ENCODE assay signal across 7 mouse cellular contexts in genomic region chr17:57334761-57335150, GRCm38 (mm10). TPM values are rescaled to one million over a fixed set of nuclear protein-coding genes. Genes with fewer than 3 reads are reported as not detected.
DNase-seq lines count a peak whose midpoint lies in the region; ATAC-seq and TF ChIP-seq lines count a peak whose summit lies in the region.

No protein-coding gene starts in this region.

- peak; percentile 84 for TF ChIP-seq CTCF in small intestine, adult 2 months (IDR thresholded peaks at IDR 0.05; ENCODE audit: extremely low read depth, insufficient read length, insufficient replicate concordance, low read depth, low read length)

- H3K4me3 ChIP-seq in limb, embryonic 10.5 days, result no peak overlapping the region
- H3K4me3 ChIP-seq in midbrain, embryonic 13.5 days (replicated peaks), result no peak overlapping the region
- no peak overlapping the region for H3K4me3 ChIP-seq in small intestine, adult 2 months (ENCODE audit: low read depth, low read length)

- no peak overlapping the region for H3K9ac ChIP-seq in midbrain, embryonic 13.5 days (replicated peaks)

- H3K27ac ChIP-seq in limb, embryonic 10.5 days, result no peak overlapping the region
- no peak overlapping the region for H3K27ac ChIP-seq in midbrain, embryonic 13.5 days
- H3K27ac ChIP-seq in small intestine, adult 2 months (ENCODE audit: insufficient read depth, low read depth, low read length), result no peak overlapping the region

- no peak overlapping the region for H3K4me2 ChIP-seq in midbrain, embryonic 13.5 days (replicated peaks)

- 9% methylated on average over 16 of the region's 16 CpGs for WGBS in limb, embryonic 10.5 days
- 7% methylated on average over 16 of the region's 16 CpGs for WGBS in midbrain, embryonic 13.5 days
- WGBS in small intestine, adult 2 months, result 6% methylated on average over 16 of the region's 16 CpGs

- no peaks in the 10 kb centered on the region for H3K4me1 ChIP-seq in limb, embryonic 10.5 days
- H3K4me1 ChIP-seq in midbrain, embryonic 13.5 days (replicated peaks), result no peaks in the 10 kb centered on the region
- H3K4me1 ChIP-seq in small intestine, adult 2 months (ENCODE audit: control insufficient read depth, insufficient read depth, insufficient read length, low read length), result 0 out of 2 replicates have a peak, but pooled peaks cover 2% of the 10 kb centered on the region

- no peaks in the 10 kb centered on the region for H3K27me3 ChIP-seq in limb, embryonic 10.5 days (ENCODE audit: low read depth, poor library complexity, severe bottlenecking)
- H3K27me3 ChIP-seq in midbrain, embryonic 13.5 days, result no peaks in the 10 kb centered on the region
- H3K27me3 ChIP-seq in small intestine, adult 2 months (ENCODE audit: control insufficient read depth, insufficient read depth, low read length), result no peaks in the 10 kb centered on the region

- peak; percentile 76 for DNase-seq in adrenal gland, adult 8-10 months
- DNase-seq in embryo, embryonic 11.5 days (ENCODE audit: low read depth, low spot score), result peak; percentile 67
- DNase-seq in gastrocnemius, postnatal 4 days (ENCODE audit: low spot score in 2 of 2), result peak; percentile 77 to 85
- DNase-seq in kidney, adult 18-20 months, result peak; percentile 85
- DNase-seq in limb, embryonic 10.5 days (ENCODE audit: low spot score), result peak; percentile 92

- TF ChIP-seq POLR2A in small intestine, adult 2 months (IDR thresholded peaks at IDR 0.05; ENCODE audit: low read depth, low read length), result no peak

- no peaks in the 10 kb centered on the region for H3K36me3 ChIP-seq in limb, embryonic 10.5 days
- no peaks in the 10 kb centered on the region for H3K36me3 ChIP-seq in midbrain, embryonic 13.5 days
- H3K36me3 ChIP-seq in small intestine, adult 2 months (ENCODE audit: control insufficient read depth, insufficient read depth, low read length), result no peaks in the 10 kb centered on the region

- H3K9me3 ChIP-seq in limb, embryonic 10.5 days (replicated peaks), result no peaks in the 10 kb centered on the region
- H3K9me3 ChIP-seq in midbrain, embryonic 13.5 days, result no peaks in the 10 kb centered on the region

- ATAC-seq in midbrain, embryonic 13.5 days, result peak; percentile 64

RNA-seq across cellular contexts. Expression of gene Adgre1, which starts 23.7 kb away (rescaled TPM):
- 10 to 100 TPM in 2 of 4 experiments, 1 to 10 TPM in 2; 5.3 to 21.5 (median 12.7) TPM for total RNA-seq in adrenal gland, adult 8-10 months (2022)
- total RNA-seq in gastrocnemius, postnatal 4 days (2021), result 1 to 10 TPM; 9.7 to 9.8 TPM
- polyA plus RNA-seq in limb, embryonic 10.5 days (2016; fragmentation: Nextera tagmentation; extraction: Ambion mirVana), result 0.74 and 1.0 TPM in 2 replicates
- 3.6 and 3.7 TPM in 2 replicates for polyA plus RNA-seq in midbrain, embryonic 13.5 days (2015; fragmentation: Nextera tagmentation; extraction: Ambion mirVana)
- polyA plus RNA-seq in small intestine, adult 2 months (2012; rRNA removed), result 2.4 and 4.1 TPM in 2 replicates

RNA-seq across cellular contexts. Expression of gene Vav1, which starts 55.9 kb away (rescaled TPM):
- 1 to 10 TPM; 3.0 to 6.2 (median 4.1) TPM for total RNA-seq in adrenal gland, adult 8-10 months (2022)
- 1 to 10 TPM; 2.1 to 3.4 TPM for total RNA-seq in gastrocnemius, postnatal 4 days (2021)
- 1.1 and 1.3 TPM in 2 replicates for polyA plus RNA-seq in limb, embryonic 10.5 days (2016; fragmentation: Nextera tagmentation; extraction: Ambion mirVana)
- 1.2 and 1.3 TPM in 2 replicates for polyA plus RNA-seq in midbrain, embryonic 13.5 days (2015; fragmentation: Nextera tagmentation; extraction: Ambion mirVana)
- polyA plus RNA-seq in small intestine, adult 2 months (2012; rRNA removed), result 3.5 and 6.1 TPM in 2 replicates
